Mouse (Mus musculus) stomach, embryonic 16.5 days (tissue): ENCODE data around the gene Wdr54. TPM values are rescaled to one million over a fixed set of nuclear protein-coding genes. Genes with fewer than 3 reads are reported as not detected.

ENCODE experiments used
- ATAC-seq: fragments of 200-750 bp; cut with Nextera tagmentation; 2 replicates; pipeline ENCODE4 v1.8.0; 2017; ENCODE audit warnings: moderate number of reproducible peaks, moderate TSS enrichment; ENCODE audit not compliant: insufficient read depth, low FRiP score
- H3K27ac ChIP-seq: fragments of 300-500 bp; sonication (generic); 2 replicates; pipeline ENCODE4 v1.5.1; 2014; ENCODE audit warnings: low read length
- H3K27me3 ChIP-seq: fragments of 300-500 bp; sonication (generic); 2 replicates; pipeline ENCODE4 v1.6.1; 2014; ENCODE audit warnings: low read length, control low read depth, mixed read lengths; ENCODE audit not compliant: control insufficient read depth, insufficient read depth
- H3K36me3 ChIP-seq: fragments of 300-500 bp; sonication (generic); 2 replicates; pipeline ENCODE4 v1.6.1; 2014; ENCODE audit warnings: low read length; ENCODE audit not compliant: control insufficient read depth, insufficient read depth
- H3K4me1 ChIP-seq: fragments of 300-500 bp; sonication (generic); 2 replicates; pipeline ENCODE4 v1.6.1; 2014; ENCODE audit warnings: low read length, control low read depth, mixed read lengths; ENCODE audit not compliant: control insufficient read depth, insufficient read depth
- H3K4me2 ChIP-seq: fragments of 300-500 bp; sonication (generic); 2 replicates; pipeline ENCODE4 v1.6.1; 2014; ENCODE audit warnings: low read depth, low read length, mixed read lengths
- H3K4me3 ChIP-seq: fragments of 300-500 bp; sonication (generic); replicated peaks from 2 replicates; pipeline ENCODE4 v1.5.1; 2014; ENCODE audit warnings: mild to moderate bottlenecking, low read length
- H3K9ac ChIP-seq: fragments of 300-500 bp; sonication (generic); 2 replicates; pipeline ENCODE4 v1.6.1; 2014; ENCODE audit warnings: low read length
- H3K9me3 ChIP-seq: fragments of 300-500 bp; sonication (generic); replicated peaks from 2 replicates; pipeline ENCODE4 v1.6.1; 2016; ENCODE audit warnings: low read length, control low read depth; ENCODE audit not compliant: control insufficient read depth
- WGBS: fragments of 180-500 bp; shearing (Covaris S2); extraction: QIAGEN DNeasy Blood & Tissue Kit; methylation state at CpG from one replicate; pipeline ENCODE4 v1.1.7; 2014; 5-methylcytosine and 5-hydroxymethylcytosine counted together
- polyA plus RNA-seq: library from polyadenylated mRNA; unstranded; fragments of >200 nt; fragmentation: Nextera tagmentation; extraction: Ambion mirVana; gene quantifications from 2 replicates; pipeline ENCODE4 v1.2.1, GENCODE M21; 2015

Gene Wdr54
- polyA plus RNA-seq, 1 experiment from 2014 or later: 4.1 TPM

DNA sequence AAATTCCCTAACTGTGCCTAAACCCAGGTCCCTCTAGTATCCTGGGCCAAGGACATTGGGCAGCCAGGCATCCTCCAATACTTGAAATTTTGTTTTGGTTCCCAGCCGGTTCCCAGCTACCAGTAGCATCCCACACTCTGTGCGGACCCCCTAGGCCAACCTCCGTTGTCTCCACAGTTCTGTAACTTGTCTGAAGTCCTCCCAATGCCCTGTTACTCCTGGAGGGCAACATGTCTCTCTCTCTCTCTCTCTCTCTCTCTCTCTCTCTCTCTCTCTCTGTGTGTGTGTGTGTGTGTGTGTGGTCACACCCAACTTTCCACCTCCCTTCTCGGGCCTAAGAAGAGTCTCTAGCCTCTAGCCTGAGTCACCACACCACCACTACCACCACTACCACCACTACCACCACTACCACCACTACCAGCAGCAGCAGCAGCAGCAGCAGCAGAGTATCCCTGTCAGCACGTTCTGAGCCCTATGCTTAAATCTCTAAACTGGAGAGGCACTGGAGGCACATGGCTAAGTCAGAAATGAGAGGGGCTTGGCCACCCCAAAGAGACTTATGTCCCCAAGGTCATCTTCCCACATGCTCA is 19.8 kb downstream of the Wdr54 start:
- peak overlapping the region; percentile 54 for H3K4me3 ChIP-seq
- no peaks in the 10 kb centered on the region for H3K27me3 ChIP-seq
- peak overlapping the region; percentile 66 for H3K4me2 ChIP-seq
- H3K4me1 ChIP-seq: peaks cover 29% of the 10 kb centered on the region
- no peaks in the 10 kb centered on the region for H3K9me3 ChIP-seq
- H3K9ac ChIP-seq: peak overlapping the region; percentile 85
- ATAC-seq: no peak
- H3K27ac ChIP-seq: peak overlapping the region; percentile 99
- WGBS: 17% methylated on average over 5 of the region's 5 CpGs
- no peaks in the 10 kb centered on the region for H3K36me3 ChIP-seq

DNA sequence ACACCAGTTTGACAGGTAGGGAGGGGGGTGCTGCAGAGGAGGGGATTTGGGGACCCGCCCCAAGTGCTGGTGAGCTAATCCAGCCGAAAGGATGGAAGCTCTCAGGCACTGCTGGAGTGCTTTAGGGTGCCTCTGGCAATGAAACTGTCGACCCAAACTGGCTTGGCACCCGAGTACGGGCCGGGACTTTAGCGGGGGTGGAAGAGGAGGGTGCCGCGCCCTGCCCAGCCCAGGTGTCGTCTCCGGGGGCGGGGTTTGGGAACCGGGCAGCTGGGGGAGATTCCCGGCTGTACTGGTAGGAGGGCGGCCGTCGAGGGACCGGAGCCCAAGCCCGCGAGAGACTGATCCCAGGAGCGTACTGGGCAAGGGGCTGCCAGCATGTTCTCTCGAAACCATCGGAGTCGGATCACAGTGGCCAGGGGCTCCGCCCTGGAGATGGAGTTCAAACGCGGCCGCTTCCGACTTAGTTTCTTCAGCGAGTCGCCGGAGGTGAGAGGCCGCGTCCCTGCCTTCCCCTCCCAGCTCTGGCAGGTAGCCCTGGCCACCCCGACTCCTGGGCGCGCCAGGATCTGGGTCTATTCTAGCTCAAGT is 20.5 kb downstream of the Wdr54 start:
- Histone ChIP-seq H3K4me3 (peak overlapping the region; percentile 54), H3K4me1 (peaks cover 35% of the 10 kb centered on the region), H3K27me3 (no peaks in the 10 kb centered on the region), H3K27ac (peak overlapping the region; percentile 99), H3K9ac (peak overlapping the region; percentile 85), H3K36me3 (no peaks in the 10 kb centered on the region), H3K4me2 (peak overlapping the region; percentile 66), H3K9me3 (no peaks in the 10 kb centered on the region)
- WGBS: 4% methylated on average over 37 of the region's 37 CpGs
- peak; percentile 4; the same call in 1 of the 2 replicates for ATAC-seq

DNA sequence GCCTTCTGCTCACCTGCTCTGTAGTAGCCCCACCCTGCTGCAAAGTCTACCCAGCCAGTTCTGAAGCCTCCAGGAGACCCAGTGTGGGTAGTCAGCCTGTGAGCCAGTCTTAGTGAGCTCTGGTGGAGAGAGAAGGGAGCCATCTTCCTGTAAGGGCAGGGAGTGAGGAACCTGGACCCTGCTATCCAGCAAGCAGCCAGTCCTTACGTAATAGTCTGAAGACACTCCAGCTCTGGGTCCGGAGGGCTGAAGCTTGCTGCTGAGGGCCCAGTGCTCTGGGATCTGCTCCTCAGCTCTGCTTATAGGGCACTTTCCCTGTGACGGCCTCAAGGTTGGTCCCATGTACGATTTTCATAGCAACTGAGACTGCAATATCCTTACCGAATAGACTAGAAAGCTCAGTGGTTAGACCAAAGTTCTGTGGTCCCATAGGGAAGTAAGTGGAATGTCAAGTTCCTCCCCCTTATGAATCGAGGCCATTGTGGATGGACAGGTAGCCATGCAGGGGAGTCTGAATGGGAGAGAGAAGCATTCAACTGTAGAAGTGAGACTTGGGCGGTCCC is 21.2 kb downstream of the Wdr54 start, which contains the start of gene Rtkn:
Gene Rtkn (plus strand): TSS at position 513 of the 563 bp plus-strand sequence.
- 64% methylated on average over 7 of the region's 7 CpGs for WGBS
- no peaks in the 10 kb centered on the region for H3K9me3 ChIP-seq
- no peak for ATAC-seq
- H3K4me3 ChIP-seq: peak within 1 kb of the TSS; percentile 54
- peak within 1 kb of the TSS; percentile 85 for H3K9ac ChIP-seq
- H3K4me2 ChIP-seq: peak within 1 kb of the TSS; percentile 66
- no peaks in the 10 kb centered on the region for H3K36me3 ChIP-seq
- H3K27me3 ChIP-seq: no peaks in the 10 kb centered on the region
- H3K4me1 ChIP-seq: peaks cover 35% of the 10 kb centered on the region
- peak within 1 kb of the TSS; percentile 99 for H3K27ac ChIP-seq

DNA sequence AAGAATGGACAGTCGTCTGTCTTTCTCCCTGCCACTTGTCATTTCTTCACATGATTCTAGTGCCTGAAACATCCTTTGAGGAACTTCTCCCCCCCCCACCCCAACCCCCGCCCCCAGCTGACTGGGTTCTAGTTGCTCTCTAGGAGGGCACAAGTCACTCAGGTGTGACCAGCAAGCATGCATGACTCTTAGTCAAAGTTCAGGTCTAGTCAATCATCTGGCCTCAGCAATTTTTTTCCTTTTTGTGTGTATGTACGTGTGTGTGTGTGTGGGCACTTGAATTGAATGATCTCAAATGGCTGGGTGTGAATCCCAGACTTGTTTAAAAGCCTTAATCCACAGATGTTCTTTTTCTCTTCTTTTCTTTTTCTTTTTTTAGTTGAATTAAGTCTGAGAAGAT is 22.0 kb downstream of the Wdr54 start:
- H3K4me2 ChIP-seq: no peak overlapping the region
- no peaks in the 10 kb centered on the region for H3K9me3 ChIP-seq
- WGBS: 60% methylated on average over 3 of the region's 3 CpGs
- no peak overlapping the region for H3K9ac ChIP-seq
- no peak for ATAC-seq
- no peaks in the 10 kb centered on the region for H3K36me3 ChIP-seq
- H3K27ac ChIP-seq: 0 out of 2 replicates have a peak overlapping the region, but pooled peaks have one; percentile 99
- H3K4me1 ChIP-seq: peaks cover 35% of the 10 kb centered on the region
- H3K4me3 ChIP-seq: no peak overlapping the region
- no peaks in the 10 kb centered on the region for H3K27me3 ChIP-seq

DNA sequence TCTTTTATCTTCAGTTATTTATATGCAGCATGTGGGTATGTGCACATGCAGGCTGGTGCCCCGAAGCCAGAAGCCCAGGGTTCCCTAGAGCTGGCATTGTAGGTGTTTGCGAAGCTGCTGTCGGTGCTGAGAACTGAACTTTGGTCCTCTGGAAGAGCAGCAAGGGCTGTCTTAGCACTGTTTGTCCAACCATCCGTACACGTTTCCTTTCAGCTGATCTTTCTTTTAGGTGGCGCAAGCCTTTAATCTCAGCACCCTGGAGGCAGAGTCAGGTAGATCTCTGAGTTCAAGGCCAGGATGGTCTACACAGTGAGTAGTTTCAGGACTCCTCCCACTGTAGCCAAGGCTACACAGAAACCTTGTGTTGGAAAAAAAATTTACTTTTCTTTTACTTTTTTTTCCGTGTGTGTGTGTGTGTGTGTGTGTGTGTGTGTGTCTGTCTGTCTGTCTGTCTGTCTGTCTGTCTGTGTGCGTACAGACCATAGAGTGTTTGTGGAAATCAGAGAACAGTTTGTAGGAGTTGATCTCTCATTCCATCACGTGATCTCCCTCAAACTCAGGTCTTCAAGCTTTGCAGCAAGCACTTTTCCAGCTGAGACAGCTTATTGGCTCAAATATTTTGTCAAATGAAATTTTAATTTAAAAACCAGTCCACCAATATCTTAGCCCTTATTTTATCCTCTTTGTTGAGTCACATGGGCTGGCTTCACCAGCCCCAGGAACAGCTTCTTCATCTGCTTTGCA is 23.8 kb downstream of the Wdr54 start:
- H3K4me1 ChIP-seq: peaks cover 20% of the 10 kb centered on the region
- no peak overlapping the region for H3K9ac ChIP-seq
- WGBS: 68% methylated on average over 9 of the region's 9 CpGs
- no peak for ATAC-seq
- H3K9me3 ChIP-seq: no peaks in the 10 kb centered on the region
- H3K4me2 ChIP-seq: peak overlapping the region; percentile 6; the same call in 1 of the 2 replicates
- no peaks in the 10 kb centered on the region for H3K36me3 ChIP-seq
- H3K27ac ChIP-seq: peak overlapping the region; percentile 82
- no peak overlapping the region for H3K4me3 ChIP-seq
- no peaks in the 10 kb centered on the region for H3K27me3 ChIP-seq

DNA sequence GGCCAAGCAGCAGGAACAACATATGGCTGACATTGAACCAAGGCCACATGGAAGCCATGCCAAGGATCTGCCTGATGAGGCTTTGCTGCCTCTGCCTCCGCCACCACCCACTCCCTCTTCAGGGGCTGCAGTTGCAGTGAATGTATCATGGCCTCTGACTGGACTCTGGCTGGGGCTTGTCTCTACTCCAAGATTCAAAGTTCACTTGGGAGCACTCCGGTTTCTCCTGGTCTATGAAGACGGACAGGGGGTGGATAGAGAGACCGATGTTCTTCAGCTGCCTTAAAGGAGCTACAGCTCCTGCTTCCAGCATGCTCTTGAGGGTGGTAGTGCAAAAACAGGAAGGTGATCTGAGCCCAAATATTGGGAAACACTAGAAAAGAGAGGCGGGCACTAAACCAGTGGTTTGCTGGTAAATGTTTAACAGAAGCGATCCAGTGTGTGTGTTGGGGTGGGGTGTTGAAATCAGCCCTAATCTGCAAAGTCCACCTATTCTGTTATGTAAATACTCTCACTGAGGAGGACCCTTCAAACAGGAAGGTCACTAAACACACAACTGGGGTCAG is 24.6 kb downstream of the Wdr54 start:
- no peaks in the 10 kb centered on the region for H3K36me3 ChIP-seq
- peak overlapping the region; percentile 34; the same call in 1 of the 2 replicates for H3K9ac ChIP-seq
- H3K4me1 ChIP-seq: peaks cover 20% of the 10 kb centered on the region
- peak overlapping the region; percentile 82 for H3K27ac ChIP-seq
- H3K4me3 ChIP-seq: no peak overlapping the region
- ATAC-seq: peak; percentile 59; the same call in 1 of the 2 replicates
- H3K9me3 ChIP-seq: no peaks in the 10 kb centered on the region
- H3K4me2 ChIP-seq: peak overlapping the region; percentile 25
- WGBS: 38% methylated on average over 6 of the region's 6 CpGs
- no peaks in the 10 kb centered on the region for H3K27me3 ChIP-seq

DNA sequence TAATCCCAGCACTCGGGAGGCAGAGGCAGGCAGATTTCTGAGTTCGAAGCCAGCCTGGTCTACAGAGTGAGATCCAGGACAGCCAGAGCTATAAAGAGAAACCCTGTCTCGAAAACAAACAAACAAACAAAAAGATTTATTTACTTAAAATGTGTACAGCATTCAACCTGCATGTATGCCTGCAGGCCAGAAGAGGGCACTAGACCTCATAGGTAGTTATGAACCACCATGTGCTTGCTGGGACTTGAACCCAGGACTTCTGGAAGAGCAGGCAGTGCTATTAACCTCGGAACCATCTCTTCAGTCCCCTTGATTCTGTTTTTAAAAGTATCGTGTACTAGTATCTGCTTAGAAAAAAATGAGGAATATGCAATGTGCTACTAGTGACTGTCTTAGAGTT is 28.8 kb downstream of the Wdr54 start:
- no peak overlapping the region for H3K9ac ChIP-seq
- H3K4me1 ChIP-seq: peaks cover 30% of the 10 kb centered on the region
- no peak for ATAC-seq
- H3K4me3 ChIP-seq: no peak overlapping the region
- 94% methylated on average over 5 of the region's 5 CpGs for WGBS
- H3K9me3 ChIP-seq: no peaks in the 10 kb centered on the region
- no peaks in the 10 kb centered on the region for H3K27me3 ChIP-seq
- no peak overlapping the region for H3K4me2 ChIP-seq
- H3K36me3 ChIP-seq: no peaks in the 10 kb centered on the region
- no peak overlapping the region for H3K27ac ChIP-seq

DNA sequence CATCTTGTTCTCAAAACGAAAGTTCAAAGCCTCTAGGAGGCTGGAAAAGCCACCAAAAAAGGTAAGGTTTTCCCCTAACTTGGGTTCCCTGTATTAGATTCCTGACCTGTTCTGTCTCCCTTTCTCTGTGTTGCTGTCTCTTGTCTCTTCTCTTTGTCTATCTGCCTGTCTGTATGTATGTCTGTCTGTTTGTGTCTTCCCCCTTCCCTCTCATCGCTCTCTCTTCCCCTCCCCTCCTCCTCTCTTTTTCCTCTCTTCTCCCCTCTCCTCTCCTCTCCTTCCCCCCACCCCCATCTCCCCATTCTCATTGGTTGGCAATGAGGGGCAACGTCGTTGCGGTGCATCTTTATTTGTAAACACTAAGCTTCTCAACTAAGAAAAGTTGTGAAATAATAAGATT is 30.9 kb downstream of the Wdr54 start, which contains the start of gene Ino80b:
Gene Ino80b (minus strand): TSS at position 101 of the 400 bp plus-strand sequence.
- no peaks in the 10 kb centered on the region for H3K27me3 ChIP-seq
- H3K9ac ChIP-seq: peak within 1 kb of the TSS; percentile 87
- H3K36me3 ChIP-seq: no peaks in the 10 kb centered on the region
- peak within 1 kb of the TSS; percentile 62; the same call in 1 of the 2 replicates for H3K27ac ChIP-seq
- WGBS: 20% methylated on average over 5 of the region's 5 CpGs
- peaks cover 25% of the 10 kb centered on the region for H3K4me1 ChIP-seq
- peak within 1 kb of the TSS; percentile 80 for H3K4me3 ChIP-seq
- no peaks in the 10 kb centered on the region for H3K9me3 ChIP-seq
- ATAC-seq: no peak
- peak within 1 kb of the TSS; percentile 85 for H3K4me2 ChIP-seq
